Mouse (Mus musculus): Measurements from ENCODE around the gene Usp47. TPM values are rescaled to one million over a fixed set of nuclear protein-coding genes. Genes with fewer than 3 reads are reported as not detected.

Usp47 gene
- polyA plus RNA-seq, 1 experiment, result 15.5 TPM

DNA sequence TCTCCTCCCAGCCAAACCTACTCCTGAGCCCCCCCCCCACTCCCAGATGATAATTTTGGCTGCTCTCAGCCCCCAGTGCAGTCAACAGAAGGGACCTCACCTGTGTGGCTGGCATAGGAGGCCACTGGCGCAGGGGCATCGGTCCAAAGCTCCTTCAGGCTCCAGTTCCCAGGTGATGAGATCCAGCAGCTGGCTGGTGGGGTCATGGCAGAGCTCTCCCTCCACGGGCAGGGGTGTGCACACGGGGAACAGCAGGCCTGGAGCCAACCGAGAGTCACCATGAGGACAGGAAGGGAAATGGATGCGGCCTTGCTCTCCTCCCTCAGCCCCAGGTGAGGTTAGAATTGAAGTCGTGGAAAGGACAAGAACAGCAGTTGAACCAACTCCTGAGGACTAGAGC is 95.9 kb downstream of the Usp47 start:
- H3K27me3 ChIP-seq (replicated peaks; ENCODE audit: control insufficient read depth, insufficient read depth, low read length), result no peaks in the 10 kb centered on the region
- no peak for DNase-seq
- no peak overlapping the region for H3K4me3 ChIP-seq (ENCODE audit: insufficient read depth, low read depth, low read length)
- no peak overlapping the region for H3K27ac ChIP-seq (ENCODE audit: insufficient read depth, low read depth, low read length)
- 74% methylated on average over 7 of the region's 7 CpGs for WGBS
- no peaks in the 10 kb centered on the region for H3K4me1 ChIP-seq (ENCODE audit: control insufficient read depth, insufficient read depth, low read length)
- TF ChIP-seq CTCF (conservative IDR thresholded peaks at IDR 0.05; ENCODE audit: insufficient read depth, insufficient read length, low read depth, low read length), result no peak
- TF ChIP-seq POLR2A (IDR thresholded peaks at IDR 0.05; ENCODE audit: low read depth, low read length), result no peak
- no peaks in the 10 kb centered on the region for H3K36me3 ChIP-seq (ENCODE audit: control insufficient read depth, insufficient read depth, low read length)

DNA sequence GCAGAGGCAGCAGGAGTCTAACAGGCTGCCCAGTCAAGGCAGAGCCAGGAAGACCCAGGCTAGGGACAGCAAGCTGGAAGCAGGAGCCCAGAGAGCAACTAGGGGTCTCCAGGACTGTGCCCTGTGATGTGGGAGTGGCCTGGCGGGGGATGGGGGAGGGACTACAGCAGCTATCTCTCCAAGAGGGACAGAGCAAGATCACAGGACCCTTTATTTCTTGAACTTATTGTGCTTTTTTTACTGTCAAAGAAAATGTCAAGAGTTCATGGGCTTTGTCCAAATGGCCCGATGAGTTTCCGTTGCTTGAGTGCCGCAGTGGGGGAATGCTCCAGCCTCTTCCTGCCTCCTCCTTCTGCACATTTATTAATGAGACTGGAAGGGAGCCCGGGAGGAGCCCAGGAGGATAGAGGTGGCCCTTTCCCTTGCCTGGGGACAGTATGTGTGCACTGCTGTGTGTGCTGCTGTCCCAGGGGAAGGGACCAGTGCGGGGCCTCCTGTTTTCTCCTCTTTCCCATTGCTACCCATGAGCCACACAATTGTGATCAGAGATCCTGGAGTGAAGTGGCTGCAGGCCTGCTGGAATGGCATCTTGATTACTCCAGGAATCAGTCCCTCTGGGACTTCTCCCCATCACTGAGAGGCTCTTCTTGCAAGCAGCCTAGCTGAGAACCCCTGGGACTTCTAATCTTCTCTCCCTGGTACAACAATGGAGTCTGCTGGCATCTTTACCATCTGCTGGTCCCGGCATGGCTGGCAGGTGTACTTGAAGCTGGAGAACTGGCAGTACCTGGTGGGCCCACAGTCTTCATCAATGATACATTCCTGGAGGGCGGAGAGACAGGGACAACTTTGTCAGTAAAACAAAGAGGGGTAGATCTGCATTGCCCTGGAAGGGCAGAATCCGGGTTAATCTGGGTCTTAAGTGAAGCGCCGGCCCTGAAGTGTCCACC is 97.8 kb downstream of the Usp47 start:
- Histone ChIP-seq H3K27me3 (replicated peaks; ENCODE audit: control insufficient read depth, insufficient read depth, low read length) (no peaks in the 10 kb centered on the region), H3K36me3 (ENCODE audit: control insufficient read depth, insufficient read depth, low read length) (no peaks in the 10 kb centered on the region), H3K4me3 (ENCODE audit: insufficient read depth, low read depth, low read length) (no peak overlapping the region), H3K4me1 (ENCODE audit: control insufficient read depth, insufficient read depth, low read length) (no peaks in the 10 kb centered on the region), H3K27ac (ENCODE audit: insufficient read depth, low read depth, low read length) (no peak overlapping the region)
- TF ChIP-seq CTCF (conservative IDR thresholded peaks at IDR 0.05; ENCODE audit: insufficient read depth, insufficient read length, low read depth, low read length), result no peak
- peak; percentile 70 for DNase-seq
- 68% methylated on average over 11 of the region's 11 CpGs for WGBS

GRCm38 (mm10) chr7:112121866-112122500 is 98.7 kb downstream of the Usp47 start:
- Histone ChIP-seq H3K4me3 (ENCODE audit: insufficient read depth, low read depth, low read length) (no peak overlapping the region), H3K27me3 (replicated peaks; ENCODE audit: control insufficient read depth, insufficient read depth, low read length) (no peaks in the 10 kb centered on the region), H3K27ac (ENCODE audit: insufficient read depth, low read depth, low read length) (no peak overlapping the region), H3K36me3 (ENCODE audit: control insufficient read depth, insufficient read depth, low read length) (no peaks in the 10 kb centered on the region), H3K4me1 (ENCODE audit: control insufficient read depth, insufficient read depth, low read length) (no peaks in the 10 kb centered on the region)
- no peak for DNase-seq
- 87% methylated on average over 11 of the region's 11 CpGs for WGBS
- TF ChIP-seq CTCF (conservative IDR thresholded peaks at IDR 0.05; ENCODE audit: insufficient read depth, insufficient read length, low read depth, low read length), result no peak
- no peak for TF ChIP-seq POLR2A (IDR thresholded peaks at IDR 0.05; ENCODE audit: low read depth, low read length)

DNA sequence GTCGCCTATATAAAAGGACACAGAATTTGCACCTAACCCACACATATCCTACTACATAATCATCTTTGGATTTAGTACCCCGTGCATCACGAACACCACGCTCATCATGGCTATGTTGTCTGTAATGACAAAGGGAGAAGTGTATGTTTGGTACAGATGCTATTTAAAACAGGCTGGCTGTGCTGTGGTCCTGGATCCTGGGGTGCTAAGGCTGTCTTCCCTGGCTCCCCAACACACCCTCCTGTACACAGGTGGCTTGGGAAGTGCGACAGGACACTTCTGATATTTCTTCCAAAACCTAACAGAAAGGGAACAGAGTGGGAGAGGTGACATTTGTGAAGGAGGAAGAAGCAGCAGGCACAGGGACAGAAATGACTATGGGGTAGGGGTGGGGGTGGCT is 100.3 kb downstream of the Usp47 start:
- no peak overlapping the region for H3K27ac ChIP-seq (ENCODE audit: insufficient read depth, low read depth, low read length)
- no peak for TF ChIP-seq POLR2A (IDR thresholded peaks at IDR 0.05; ENCODE audit: low read depth, low read length)
- 95% methylated on average over 5 of the region's 5 CpGs for whole genome bisulfite sequencing
- DNase-seq, result no peak
- H3K4me3 ChIP-seq (ENCODE audit: insufficient read depth, low read depth, low read length), result no peak overlapping the region
- H3K4me1 ChIP-seq (ENCODE audit: control insufficient read depth, insufficient read depth, low read length), result peaks cover 6% of the 10 kb centered on the region
- no peaks in the 10 kb centered on the region for H3K36me3 ChIP-seq (ENCODE audit: control insufficient read depth, insufficient read depth, low read length)
- no peaks in the 10 kb centered on the region for H3K27me3 ChIP-seq (replicated peaks; ENCODE audit: control insufficient read depth, insufficient read depth, low read length)

DNA sequence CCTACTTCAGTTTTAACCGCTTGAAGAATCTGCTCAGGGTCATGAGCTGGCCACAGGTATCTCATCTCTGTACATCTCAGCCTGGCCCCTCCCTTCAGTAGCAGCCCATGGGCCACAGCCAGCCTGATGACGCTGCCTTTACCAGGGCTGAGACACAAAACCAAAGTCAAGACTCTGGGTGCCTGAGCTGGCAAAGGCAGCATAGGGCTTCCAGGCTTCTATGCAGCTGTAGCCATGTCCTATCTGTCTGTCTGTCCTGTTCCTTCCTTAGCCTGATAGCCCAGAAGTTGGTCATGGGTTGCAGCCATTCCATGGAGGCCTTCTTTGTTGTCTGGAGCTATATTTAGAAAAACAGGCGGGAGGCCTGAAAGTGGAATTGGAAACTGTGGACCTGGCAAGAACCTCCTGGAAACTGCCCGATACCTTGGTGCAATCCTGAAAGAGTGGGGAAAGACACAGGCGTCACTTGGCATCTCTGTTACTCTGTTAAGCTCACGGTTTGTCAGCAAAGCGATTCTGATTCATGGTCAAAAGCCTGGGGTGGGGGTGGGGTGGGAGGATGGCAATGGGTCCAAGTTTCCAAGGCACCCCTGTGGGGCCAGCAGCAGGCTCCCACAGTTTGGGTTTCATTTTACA is 102.4 kb downstream of the Usp47 start:
- WGBS, result 94% methylated on average over 7 of the region's 7 CpGs
- H3K36me3 ChIP-seq (ENCODE audit: control insufficient read depth, insufficient read depth, low read length), result no peaks in the 10 kb centered on the region
- H3K27me3 ChIP-seq (replicated peaks; ENCODE audit: control insufficient read depth, insufficient read depth, low read length), result no peaks in the 10 kb centered on the region
- peaks cover 7% of the 10 kb centered on the region for H3K4me1 ChIP-seq (ENCODE audit: control insufficient read depth, insufficient read depth, low read length)
- no peak overlapping the region for H3K4me3 ChIP-seq (ENCODE audit: insufficient read depth, low read depth, low read length)
- no peak for DNase-seq
- no peak for TF ChIP-seq CTCF (conservative IDR thresholded peaks at IDR 0.05; ENCODE audit: insufficient read depth, insufficient read length, low read depth, low read length)
- no peak for TF ChIP-seq POLR2A (IDR thresholded peaks at IDR 0.05; ENCODE audit: low read depth, low read length)
- H3K27ac ChIP-seq (ENCODE audit: insufficient read depth, low read depth, low read length), result no peak overlapping the region

GRCm38 (mm10) chr7:112127085-112127637 is 103.9 kb downstream of the Usp47 start:
- WGBS, result 73% methylated on average over 5 of the region's 5 CpGs
- no peaks in the 10 kb centered on the region for H3K27me3 ChIP-seq (replicated peaks; ENCODE audit: control insufficient read depth, insufficient read depth, low read length)
- no peak for DNase-seq
- no peaks in the 10 kb centered on the region for H3K36me3 ChIP-seq (ENCODE audit: control insufficient read depth, insufficient read depth, low read length)
- no peak for TF ChIP-seq POLR2A (IDR thresholded peaks at IDR 0.05; ENCODE audit: low read depth, low read length)
- TF ChIP-seq CTCF (conservative IDR thresholded peaks at IDR 0.05; ENCODE audit: insufficient read depth, insufficient read length, low read depth, low read length), result no peak
- H3K27ac ChIP-seq (ENCODE audit: insufficient read depth, low read depth, low read length), result no peak overlapping the region
- peaks cover 7% of the 10 kb centered on the region for H3K4me1 ChIP-seq (ENCODE audit: control insufficient read depth, insufficient read depth, low read length)
- H3K4me3 ChIP-seq (ENCODE audit: insufficient read depth, low read depth, low read length), result no peak overlapping the region

DNA sequence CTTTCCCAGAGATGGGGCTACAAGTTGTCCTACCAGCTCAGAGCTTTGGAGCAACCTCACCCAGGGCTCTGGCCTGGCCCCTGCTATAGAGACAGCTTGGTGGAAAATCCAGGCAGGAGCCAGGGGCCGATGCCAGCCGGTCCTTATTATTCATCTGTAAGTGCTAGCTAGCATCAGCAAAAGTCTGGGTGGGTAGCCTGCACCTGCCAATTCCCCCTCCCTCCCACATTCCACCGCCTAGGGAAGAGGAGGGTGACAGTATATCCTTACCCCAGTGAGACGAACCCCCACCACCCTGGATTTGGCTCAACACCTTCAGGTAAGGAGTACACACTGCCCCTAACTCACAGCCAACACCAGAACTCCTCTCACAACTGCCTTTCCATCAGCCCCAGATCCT is 104.7 kb downstream of the Usp47 start:
- Histone ChIP-seq H3K27ac (ENCODE audit: insufficient read depth, low read depth, low read length) (no peak overlapping the region), H3K4me3 (ENCODE audit: insufficient read depth, low read depth, low read length) (no peak overlapping the region), H3K4me1 (ENCODE audit: control insufficient read depth, insufficient read depth, low read length) (peaks cover 7% of the 10 kb centered on the region), H3K36me3 (ENCODE audit: control insufficient read depth, insufficient read depth, low read length) (no peaks in the 10 kb centered on the region), H3K27me3 (replicated peaks; ENCODE audit: control insufficient read depth, insufficient read depth, low read length) (no peaks in the 10 kb centered on the region)
- TF ChIP-seq CTCF (conservative IDR thresholded peaks at IDR 0.05; ENCODE audit: insufficient read depth, insufficient read length, low read depth, low read length) (no peak), POLR2A (IDR thresholded peaks at IDR 0.05; ENCODE audit: low read depth, low read length) (no peak)
- no peak for DNase-seq
- WGBS, result 69% methylated on average over 4 of the region's 4 CpGs
